Mouse (Mus musculus) cerebellum, adult 11 months (tissue): ENCODE data around the gene Zfp865.

Experiments
- DNase-seq: peaks from one replicate; pipeline ENCODE4 v3.0.0; 2022

The Zfp865 gene

DNA sequence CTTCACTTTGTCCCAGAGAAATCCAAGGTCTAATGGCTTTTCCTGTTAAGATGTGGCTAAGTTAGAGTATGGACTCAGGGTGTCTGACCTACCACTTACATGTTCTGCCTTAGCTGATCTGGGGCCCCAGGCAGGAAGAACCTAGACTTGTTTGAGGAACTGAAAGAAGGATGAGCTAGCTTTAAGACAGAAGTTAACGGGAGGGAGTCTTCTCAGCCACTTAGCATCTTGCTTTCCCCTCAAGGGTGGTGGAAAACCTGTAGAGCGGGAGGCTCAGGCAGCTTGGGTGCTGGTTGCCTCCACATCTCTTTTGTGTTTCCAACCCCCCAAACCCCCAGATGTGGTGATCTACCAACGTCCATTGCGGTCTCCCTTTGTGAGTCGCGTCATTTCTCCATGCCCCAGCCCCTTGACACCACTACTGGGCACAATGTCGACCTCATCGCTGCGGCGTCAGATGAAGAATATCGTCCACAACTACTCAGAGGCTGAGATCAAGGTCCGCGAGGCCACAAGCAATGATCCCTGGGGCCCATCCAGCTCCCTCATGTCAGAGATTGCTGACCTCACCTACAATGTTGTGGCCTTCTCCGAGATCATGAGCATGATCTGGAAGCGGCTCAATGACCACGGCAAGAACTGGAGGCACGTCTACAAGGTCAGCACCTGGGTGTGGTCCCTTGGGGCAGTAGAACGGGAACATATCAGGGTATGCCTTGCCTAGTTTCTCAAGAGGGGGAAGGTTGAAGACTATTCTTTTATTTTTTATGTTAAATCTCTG, 63.3 kb downstream of the Zfp865 start:
- no peak for DNase-seq

DNA sequence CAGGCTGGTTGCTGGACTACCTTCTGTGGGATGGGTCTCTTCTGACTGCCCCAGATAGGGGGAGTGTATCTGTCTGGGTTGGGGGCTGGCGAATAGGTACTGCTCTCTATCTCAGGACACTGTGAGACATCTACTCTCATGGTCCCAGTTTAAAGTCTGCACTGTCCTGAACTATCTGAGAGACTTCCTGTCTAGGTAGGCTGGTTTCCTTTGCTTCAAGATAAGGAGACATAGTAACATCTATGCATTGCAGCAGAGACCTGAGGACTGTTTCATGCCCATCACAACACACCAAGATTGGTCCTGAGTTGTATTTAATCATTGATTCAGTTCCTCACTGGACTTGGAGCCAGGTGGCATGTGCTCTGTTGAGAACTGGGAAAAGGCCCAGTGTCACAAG, 65.3 kb downstream of the Zfp865 start:
- no peak for DNase-seq
